Mouse (Mus musculus): ENCODE measurements at regions not wholly inside any gene's neighbourhood (a gene's known extent, or its start where the extent isn't known, plus 50 kb on each side); places are given as distances from the start of the nearest gene placed in this dataset.

GRCm38 (mm10) chr8:92302694-92303093 is 54.7 kb upstream of the Irx5 start:
- no peaks in the 10 kb centered on the region; the same call in 1 of the 2 replicates for H3K27me3 ChIP-seq
- no peak for DNase-seq
- no peaks in the 10 kb centered on the region for H3K4me1 ChIP-seq (replicated peaks)
- no peaks in the 10 kb centered on the region for H3K36me3 ChIP-seq
- H3K27ac ChIP-seq, result no peak overlapping the region
- no peak for ATAC-seq (ENCODE audit: low read depth)
- 67% methylated on average over 7 of the region's 7 CpGs for WGBS (ENCODE audit: insufficient replicate concordance)
- no peaks in the 10 kb centered on the region for H3K9me3 ChIP-seq (replicated peaks)
- H3K9ac ChIP-seq, result no peak overlapping the region
- no peak overlapping the region for H3K4me3 ChIP-seq (replicated peaks)
- H3K4me2 ChIP-seq, result no peak overlapping the region

GRCm38 (mm10) chr8:92301029-92301428 is 56.4 kb upstream of the Irx5 start:
- H3K27ac ChIP-seq, result no peak overlapping the region
- DNase-seq (no peak), ATAC-seq (ENCODE audit: low read depth) (no peak)
- no peaks in the 10 kb centered on the region for H3K4me1 ChIP-seq (replicated peaks)
- H3K27me3 ChIP-seq, result no peaks in the 10 kb centered on the region; the same call in 1 of the 2 replicates
- H3K9me3 ChIP-seq (replicated peaks), result no peaks in the 10 kb centered on the region
- H3K4me3 ChIP-seq (replicated peaks), result no peak overlapping the region
- 72% methylated on average over 3 of the region's 3 CpGs for WGBS (ENCODE audit: insufficient replicate concordance)
- no peak overlapping the region for H3K4me2 ChIP-seq
- H3K36me3 ChIP-seq, result no peaks in the 10 kb centered on the region
- no peak overlapping the region for H3K9ac ChIP-seq

- DNase-seq (no peak), ATAC-seq (ENCODE audit: low read depth) (no peak)
- H3K9me3 ChIP-seq (replicated peaks), result no peaks in the 10 kb centered on the region
- H3K4me2 ChIP-seq, result no peak overlapping the region
- H3K27ac ChIP-seq, result no peak overlapping the region
- H3K9ac ChIP-seq, result no peak overlapping the region
- H3K4me1 ChIP-seq (replicated peaks), result no peaks in the 10 kb centered on the region
- 70% methylated on average over 26 of the region's 26 CpGs for WGBS (ENCODE audit: insufficient replicate concordance)
- H3K27me3 ChIP-seq, result no peaks in the 10 kb centered on the region; the same call in 1 of the 2 replicates
- no peaks in the 10 kb centered on the region for H3K36me3 ChIP-seq
- no peak overlapping the region for H3K4me3 ChIP-seq (replicated peaks)
These were observed 70.3 kb upstream of the Irx5 start for GRCm38 (mm10) chr8:92286841-92287811.

- no peak for DNase-seq
- ATAC-seq (ENCODE audit: low read depth), result no peak
These were observed 81.7 kb upstream of the Irx5 start for GRCm38 (mm10) chr8:92275755-92276154.

GRCm38 (mm10) chr8:92272726-92273125 is 84.7 kb upstream of the Irx5 start:
- Histone ChIP-seq H3K36me3 (no peaks in the 10 kb centered on the region), H3K9ac (no peak overlapping the region), H3K27me3 (no peaks in the 10 kb centered on the region), H3K9me3 (replicated peaks) (0 out of 2 replicates have a peak, but pooled peaks cover 5% of the 10 kb centered on the region), H3K27ac (no peak overlapping the region), H3K4me3 (replicated peaks) (no peak overlapping the region), H3K4me2 (no peak overlapping the region), H3K4me1 (replicated peaks) (no peaks in the 10 kb centered on the region)
- ATAC-seq (ENCODE audit: low read depth) (no peak), DNase-seq (no peak)
- whole genome bisulfite sequencing (ENCODE audit: insufficient replicate concordance), result 73% methylated on average over 1 of the region's 1 CpGs

More at GRCm38 (mm10) chr8:92275755-92276154, 81.7 kb upstream of the Irx5 start:
- Histone ChIP-seq H3K9me3 (replicated peaks) (no peaks in the 10 kb centered on the region), H3K4me2 (no peak overlapping the region), H3K36me3 (no peaks in the 10 kb centered on the region), H3K9ac (no peak overlapping the region), H3K27me3 (no peaks in the 10 kb centered on the region), H3K4me3 (replicated peaks) (no peak overlapping the region), H3K27ac (no peak overlapping the region), H3K4me1 (replicated peaks) (no peaks in the 10 kb centered on the region)
- 76% methylated on average over 5 of the region's 5 CpGs for WGBS (ENCODE audit: insufficient replicate concordance)

GRCm38 (mm10) chr8:92272073-92272472 is 85.4 kb upstream of the Irx5 start:
- 47% methylated on average over 5 of the region's 5 CpGs for WGBS (ENCODE audit: insufficient replicate concordance)
- Histone ChIP-seq H3K9me3 (replicated peaks) (0 out of 2 replicates have a peak, but pooled peaks cover 5% of the 10 kb centered on the region), H3K36me3 (no peaks in the 10 kb centered on the region), H3K27me3 (no peaks in the 10 kb centered on the region), H3K4me1 (replicated peaks) (no peaks in the 10 kb centered on the region), H3K4me3 (replicated peaks) (no peak overlapping the region), H3K4me2 (no peak overlapping the region), H3K9ac (no peak overlapping the region), H3K27ac (no peak overlapping the region)
- no peak for DNase-seq
- ATAC-seq (ENCODE audit: low read depth), result no peak

GRCm38 (mm10) chr8:92270636-92271035 is 86.8 kb upstream of the Irx5 start:
- Histone ChIP-seq H3K9ac (no peak overlapping the region), H3K36me3 (no peaks in the 10 kb centered on the region), H3K4me3 (replicated peaks) (no peak overlapping the region), H3K9me3 (replicated peaks) (0 out of 2 replicates have a peak, but pooled peaks cover 5% of the 10 kb centered on the region), H3K4me1 (replicated peaks) (no peaks in the 10 kb centered on the region), H3K27me3 (no peaks in the 10 kb centered on the region), H3K27ac (no peak overlapping the region), H3K4me2 (no peak overlapping the region)
- ATAC-seq (ENCODE audit: low read depth), result no peak
- no peak for DNase-seq

GRCm38 (mm10) chr8:92267415-92267814 is 90.0 kb upstream of the Irx5 start:
- Histone ChIP-seq H3K4me3 (replicated peaks) (no peak overlapping the region), H3K9me3 (replicated peaks) (0 out of 2 replicates have a peak, but pooled peaks cover 5% of the 10 kb centered on the region), H3K4me2 (no peak overlapping the region), H3K27ac (no peak overlapping the region), H3K9ac (no peak overlapping the region), H3K4me1 (replicated peaks) (no peaks in the 10 kb centered on the region), H3K27me3 (no peaks in the 10 kb centered on the region), H3K36me3 (no peaks in the 10 kb centered on the region)
- DNase-seq, result no peak
- WGBS (ENCODE audit: insufficient replicate concordance), result 63% methylated on average over 6 of the region's 6 CpGs
- no peak for ATAC-seq (ENCODE audit: low read depth)

- Histone ChIP-seq H3K4me3 (replicated peaks) (no peak overlapping the region), H3K9me3 (replicated peaks) (no peaks in the 10 kb centered on the region), H3K36me3 (no peaks in the 10 kb centered on the region), H3K27ac (no peak overlapping the region), H3K27me3 (no peaks in the 10 kb centered on the region), H3K9ac (no peak overlapping the region), H3K4me2 (no peak overlapping the region), H3K4me1 (replicated peaks) (no peaks in the 10 kb centered on the region)
- ATAC-seq (ENCODE audit: low read depth), result no peak
- WGBS (ENCODE audit: insufficient replicate concordance), result 77% methylated on average over 8 of the region's 8 CpGs
- no peak for DNase-seq
These were observed 97.4 kb upstream of the Irx5 start for GRCm38 (mm10) chr8:92260056-92260455.

GRCm38 (mm10) chr8:92258258-92258657 is 99.2 kb upstream of the Irx5 start:
- Histone ChIP-seq H3K4me2 (no peak overlapping the region), H3K9me3 (replicated peaks) (no peaks in the 10 kb centered on the region), H3K9ac (no peak overlapping the region), H3K4me3 (replicated peaks) (no peak overlapping the region), H3K27ac (no peak overlapping the region), H3K36me3 (no peaks in the 10 kb centered on the region), H3K27me3 (no peaks in the 10 kb centered on the region), H3K4me1 (replicated peaks) (no peaks in the 10 kb centered on the region)
- no peak for DNase-seq
- 40% methylated on average over 6 of the region's 6 CpGs for WGBS (ENCODE audit: insufficient replicate concordance)
- ATAC-seq (ENCODE audit: low read depth), result no peak

GRCm38 (mm10) chr8:92252597-92253375 is 104.6 kb upstream of the Irx5 start:
- no peak overlapping the region for H3K27ac ChIP-seq
- 68% methylated on average over 8 of the region's 8 CpGs for WGBS (ENCODE audit: insufficient replicate concordance)
- ATAC-seq (ENCODE audit: low read depth) (no peak), DNase-seq (no peak)
- no peaks in the 10 kb centered on the region for H3K9me3 ChIP-seq (replicated peaks)
- no peak overlapping the region for H3K4me3 ChIP-seq (replicated peaks)
- H3K27me3 ChIP-seq, result no peaks in the 10 kb centered on the region
- H3K4me2 ChIP-seq, result no peak overlapping the region
- H3K9ac ChIP-seq, result no peak overlapping the region
- no peaks in the 10 kb centered on the region for H3K4me1 ChIP-seq (replicated peaks)
- no peaks in the 10 kb centered on the region for H3K36me3 ChIP-seq
